Mouse (Mus musculus) neural tube, embryonic 14.5 days (tissue): ENCODE results near the gene Hist1h1b. TPM values are rescaled to one million over a fixed set of nuclear protein-coding genes. Genes with fewer than 3 reads are reported as not detected.
A peak's percentile ranks its signal among the peaks of the same experiment; 100 is the strongest.
"Not testable (repeated sequence)": the region's sequence is repeated elsewhere in the genome, so short reads cannot be mapped to it uniquely, and the experiment has no call there.

Source experiments
- ATAC-seq: fragments of 200-750 bp; cut with Nextera tagmentation; 2 replicates; pipeline ENCODE4 v1.8.0; 2017; ENCODE audit warnings: low read depth, mild to moderate bottlenecking, moderate TSS enrichment, moderate library complexity
- H3K27ac ChIP-seq: fragments of 300-500 bp; sonication (generic); 2 replicates; pipeline ENCODE4 v1.5.1; 2014; ENCODE audit warnings: low read depth, mild to moderate bottlenecking, control low read depth, low read length, moderate library complexity, mixed read lengths
- H3K27me3 ChIP-seq: fragments of 300-500 bp; sonication (generic); 2 replicates; pipeline ENCODE4 v1.6.1; 2014; ENCODE audit warnings: low read length; ENCODE audit not compliant: control insufficient read depth, insufficient read depth
- H3K36me3 ChIP-seq: fragments of 300-500 bp; sonication (generic); 2 replicates; pipeline ENCODE4 v1.6.1; 2014; ENCODE audit warnings: low read length, mixed read lengths; ENCODE audit not compliant: control insufficient read depth, insufficient read depth
- H3K4me1 ChIP-seq: fragments of 300-500 bp; sonication (generic); 2 replicates; pipeline ENCODE4 v1.6.1; 2014; ENCODE audit warnings: low read length; ENCODE audit not compliant: control insufficient read depth, insufficient read depth
- H3K4me2 ChIP-seq: fragments of 300-500 bp; sonication (generic); 2 replicates; pipeline ENCODE4 v1.6.1; 2014; ENCODE audit warnings: mild to moderate bottlenecking, low read depth, low read length, control low read depth
- H3K4me3 ChIP-seq: fragments of 300-500 bp; sonication (generic); 2 replicates; pipeline ENCODE4 v1.5.1; 2014; ENCODE audit warnings: low read depth, low read length, control low read depth, mixed read lengths
- H3K9ac ChIP-seq: fragments of 300-500 bp; sonication (generic); replicated peaks from 2 replicates; pipeline ENCODE4 v1.6.1; 2014; ENCODE audit warnings: low read depth, mild to moderate bottlenecking, control low read depth, low read length, mixed read lengths
- H3K9me3 ChIP-seq: fragments of 300-500 bp; sonication (generic); 2 replicates; pipeline ENCODE4 v1.6.1; 2016; ENCODE audit warnings: low read length; ENCODE audit not compliant: control insufficient read depth
- WGBS: fragments of 180-500 bp; shearing (Covaris S2); extraction: QIAGEN DNeasy Blood & Tissue Kit; methylation state at CpG from one replicate; pipeline ENCODE4 v1.1.7; 2014; 5-methylcytosine and 5-hydroxymethylcytosine counted together
- polyA plus RNA-seq: library from polyadenylated mRNA; unstranded; fragments of >200 nt; fragmentation: Nextera tagmentation; extraction: Ambion mirVana; gene quantifications from 2 replicates; pipeline ENCODE4 v1.2.1, GENCODE M21; 2014

Hist1h1b gene
- polyA plus RNA-seq, 1 experiment from 2014 or later = 0.68 TPM

- Histone ChIP-seq H3K9ac (peak within 1 kb of the TSS; percentile 48), H3K4me1 (peaks cover 25% of the 10 kb centered on the region), H3K27ac (peak within 1 kb of the TSS; percentile 85), H3K4me3 (peak within 1 kb of the TSS; percentile 38), H3K4me2 (peak within 1 kb of the TSS; percentile 71)
- H3K36me3 ChIP-seq, H3K9me3 ChIP-seq, H3K27me3 ChIP-seq: not testable (repeated sequence)
- WGBS = under 1% methylated on average over 37 of the region's 50 CpGs
- peak; percentile 97 for ATAC-seq
Measured at GRCm38 (mm10) chr13:21753524-21754285, 26.7 kb downstream of the Hist1h1b start, which contains the start of the genes Hist1h2ak and Hist1h2bn. Hist1h2ak (minus strand) TSS chr13:21753827. Hist1h2bn (plus strand) TSS chr13:21754123.

DNA sequence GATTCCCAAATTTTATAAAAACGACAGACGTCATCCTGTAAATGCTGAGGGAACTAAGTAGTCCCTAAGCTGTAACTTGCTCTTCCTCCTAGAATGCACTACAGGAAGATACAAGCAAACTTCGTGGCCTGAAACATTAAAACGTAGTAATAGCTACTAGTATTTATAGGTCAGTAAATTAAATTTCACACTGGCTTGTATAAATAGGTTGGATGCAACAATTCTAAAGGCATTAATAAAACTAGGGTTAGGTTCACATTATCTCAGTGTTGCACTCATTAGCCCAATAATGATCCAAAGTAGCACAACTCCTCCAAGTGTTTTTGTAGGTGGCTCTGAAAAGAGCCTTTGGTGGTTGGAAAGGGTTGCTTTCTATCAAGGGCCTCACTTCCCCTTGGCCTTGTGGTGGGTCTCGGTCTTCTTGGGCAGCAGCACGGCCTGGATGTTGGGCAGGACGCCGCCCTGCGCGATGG is 27.3 kb downstream of the Hist1h1b start:
- peak overlapping the region; percentile 48 for H3K9ac ChIP-seq
- ATAC-seq = no peak
- H3K4me3 ChIP-seq = peak overlapping the region; percentile 38
- peak overlapping the region; percentile 71 for H3K4me2 ChIP-seq
- peak overlapping the region; percentile 85 for H3K27ac ChIP-seq
- no peaks in the 10 kb centered on the region for H3K9me3 ChIP-seq
- 2% methylated on average over 10 of the region's 10 CpGs for WGBS
- H3K27me3 ChIP-seq = no peaks in the 10 kb centered on the region
- H3K36me3 ChIP-seq = no peaks in the 10 kb centered on the region
- H3K4me1 ChIP-seq = peaks cover 28% of the 10 kb centered on the region

DNA sequence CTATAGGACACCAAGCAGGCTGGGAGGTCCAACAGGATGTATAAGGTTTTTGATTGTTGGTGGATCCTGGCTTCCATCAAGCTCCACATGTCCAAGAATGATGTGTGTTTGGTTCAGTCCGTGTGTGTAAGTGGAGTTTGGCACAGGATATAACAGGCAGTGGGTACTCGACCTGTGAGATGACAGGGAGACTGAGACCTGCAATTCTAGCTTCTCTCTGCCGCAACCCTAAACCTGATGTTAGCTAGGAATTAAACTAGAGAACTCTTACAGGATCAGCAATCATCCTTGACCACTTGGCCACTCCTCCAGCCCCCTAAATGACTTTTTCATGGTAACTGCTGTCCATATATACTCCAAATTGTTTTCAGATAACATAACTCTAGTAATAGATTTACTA is 28.1 kb downstream of the Hist1h1b start:
- H3K9me3 ChIP-seq = no peaks in the 10 kb centered on the region
- H3K27ac ChIP-seq = no peak overlapping the region
- no peak overlapping the region for H3K9ac ChIP-seq
- no peaks in the 10 kb centered on the region for H3K27me3 ChIP-seq
- WGBS = 49% methylated on average over 3 of the region's 3 CpGs
- H3K36me3 ChIP-seq = no peaks in the 10 kb centered on the region
- H3K4me2 ChIP-seq = 0 out of 2 replicates have a peak overlapping the region, but pooled peaks have one; percentile 71
- no peak overlapping the region for H3K4me3 ChIP-seq
- ATAC-seq = no peak
- peaks cover 30% of the 10 kb centered on the region for H3K4me1 ChIP-seq

DNA sequence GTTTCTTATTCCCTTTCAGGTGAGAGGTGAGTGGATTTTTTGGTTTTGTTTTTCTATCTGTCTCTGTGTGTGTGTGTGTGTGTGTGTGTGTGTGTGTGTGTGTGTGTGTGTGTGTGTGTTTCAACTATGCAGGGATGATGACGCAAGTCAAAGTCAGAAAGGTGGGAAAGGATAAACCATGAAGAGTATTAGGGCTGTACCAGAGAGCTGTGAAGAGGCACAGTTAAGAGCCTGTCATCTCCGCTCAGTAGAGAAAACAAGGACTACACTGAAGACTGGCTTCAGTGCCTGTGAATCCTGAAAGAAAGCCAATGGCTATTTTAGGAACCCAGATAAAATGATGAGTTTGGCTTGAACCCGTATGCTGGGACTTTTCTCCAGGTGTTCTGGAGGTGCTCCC is 28.6 kb downstream of the Hist1h1b start:
- no peak for ATAC-seq
- no peak overlapping the region for H3K4me2 ChIP-seq

GRCm38 (mm10) chr13:21751417-21751816 is 29.0 kb downstream of the Hist1h1b start:
- no peak for ATAC-seq
- Histone ChIP-seq H3K9me3 (no peaks in the 10 kb centered on the region), H3K9ac (no peak overlapping the region), H3K4me2 (no peak overlapping the region), H3K27me3 (no peaks in the 10 kb centered on the region), H3K36me3 (no peaks in the 10 kb centered on the region), H3K27ac (no peak overlapping the region), H3K4me1 (peaks cover 33% of the 10 kb centered on the region), H3K4me3 (no peak overlapping the region)

More for the DNA sequence above, 28.6 kb downstream of the Hist1h1b start:
- H3K27me3 ChIP-seq = no peaks in the 10 kb centered on the region
- H3K36me3 ChIP-seq = no peaks in the 10 kb centered on the region
- H3K4me3 ChIP-seq = no peak overlapping the region
- H3K9me3 ChIP-seq = no peaks in the 10 kb centered on the region
- 77% methylated on average over 3 of the region's 3 CpGs for WGBS
- H3K9ac ChIP-seq = no peak overlapping the region
- H3K27ac ChIP-seq = no peak overlapping the region
- peaks cover 33% of the 10 kb centered on the region for H3K4me1 ChIP-seq

DNA sequence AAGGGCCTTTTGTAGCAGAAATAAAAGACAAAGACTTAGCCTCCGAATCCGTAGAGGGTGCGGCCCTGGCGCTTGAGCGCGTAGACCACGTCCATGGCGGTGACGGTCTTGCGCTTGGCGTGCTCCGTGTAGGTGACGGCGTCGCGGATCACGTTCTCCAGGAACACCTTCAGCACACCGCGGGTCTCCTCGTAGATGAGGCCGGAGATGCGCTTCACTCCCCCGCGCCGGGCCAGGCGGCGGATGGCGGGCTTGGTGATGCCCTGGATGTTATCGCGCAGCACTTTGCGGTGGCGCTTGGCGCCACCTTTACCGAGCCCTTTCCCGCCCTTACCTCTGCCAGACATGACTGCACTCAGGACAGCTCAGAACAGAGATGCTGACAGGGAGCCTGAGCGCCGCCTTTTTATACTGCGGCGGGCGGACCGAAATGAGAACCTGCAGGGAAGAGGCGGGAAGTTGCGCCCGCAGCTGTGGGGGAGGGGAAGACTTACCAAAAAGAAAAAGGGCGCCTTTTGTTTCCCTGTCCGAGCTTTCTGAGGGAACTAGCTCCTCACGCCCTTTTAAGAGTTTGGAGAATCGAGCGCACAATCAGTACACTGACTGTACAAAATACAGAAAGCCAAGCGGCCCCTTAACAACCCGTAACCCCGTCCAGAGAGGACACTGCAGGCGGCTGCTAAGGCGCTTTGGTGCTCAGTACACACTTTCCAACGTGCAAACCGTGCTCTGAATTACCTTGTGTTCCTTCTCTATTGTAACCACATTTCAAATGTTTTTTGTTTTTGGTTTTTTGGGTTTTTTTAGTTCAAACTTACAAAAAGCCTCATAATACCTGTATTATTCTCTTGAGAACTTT is 30.0 kb downstream of the Hist1h1b start, which contains the start of gene Hist1h4k:
TSS of gene Hist1h4k (minus strand) at position 347 of the 859 bp plus-strand sequence.
- H3K27me3 ChIP-seq, H3K9me3 ChIP-seq, H3K36me3 ChIP-seq: not testable (repeated sequence)
- Histone ChIP-seq H3K4me1 (peaks cover 33% of the 10 kb centered on the region), H3K4me2 (peak within 1 kb of the TSS; percentile 91), H3K27ac (peak within 1 kb of the TSS; percentile 80), H3K9ac (peak within 1 kb of the TSS; percentile 39), H3K4me3 (peak within 1 kb of the TSS; percentile 54)
- peak; percentile 88 for ATAC-seq
- WGBS = under 1% methylated on average over 42 of the region's 56 CpGs

- Histone ChIP-seq H3K36me3 (no peaks in the 10 kb centered on the region), H3K4me3 (peak overlapping the region; percentile 54), H3K9me3 (no peaks in the 10 kb centered on the region), H3K9ac (peak overlapping the region; percentile 39), H3K4me2 (peak overlapping the region; percentile 91), H3K4me1 (peaks cover 28% of the 10 kb centered on the region), H3K27ac (peak overlapping the region; percentile 52; the same call in 1 of the 2 replicates), H3K27me3 (no peaks in the 10 kb centered on the region)
- WGBS = 7% methylated on average over 5 of the region's 5 CpGs
- ATAC-seq = no peak
Measured at GRCm38 (mm10) chr13:21749387-21750158, 30.9 kb downstream of the Hist1h1b start.

GRCm38 (mm10) chr13:21745006-21745405 is 35.4 kb downstream of the Hist1h1b start:
- Histone ChIP-seq H3K4me3 (no peak overlapping the region), H3K9ac (no peak overlapping the region), H3K4me1 (peaks cover 19% of the 10 kb centered on the region), H3K27ac (no peak overlapping the region), H3K4me2 (no peak overlapping the region), H3K27me3 (no peaks in the 10 kb centered on the region), H3K9me3 (no peaks in the 10 kb centered on the region), H3K36me3 (no peaks in the 10 kb centered on the region)
- 88% methylated on average over 1 of the region's 1 CpGs for WGBS
- ATAC-seq = no peak
